Mouse (Mus musculus) myocyte (in vitro differentiated cells): Measurements from ENCODE around the gene Prex1. TPM values are rescaled to one million over a fixed set of nuclear protein-coding genes. Genes with fewer than 3 reads are reported as not detected.

Experiments used
- H3K27me3 ChIP-seq: one replicate; pipeline ENCODE4 v1.6.1; 2011; ENCODE audit not compliant: control insufficient read depth, insufficient read depth, insufficient read length
- H3K36me3 ChIP-seq: one replicate; pipeline ENCODE4 v1.6.1; 2011; ENCODE audit not compliant: control insufficient read depth, insufficient read depth
- H3K4me2 ChIP-seq: one replicate; pipeline ENCODE4 v1.6.1; 2011; ENCODE audit warnings: low read depth, control low read depth
- H3K4me3 ChIP-seq: one replicate; pipeline ENCODE4 v1.5.1; 2011; ENCODE audit warnings: mild to moderate bottlenecking, control low read depth, moderate library complexity
- H3K79me2 ChIP-seq: one replicate; pipeline ENCODE4 v1.6.1; 2011; ENCODE audit not compliant: control insufficient read depth, insufficient read depth
- H3ac ChIP-seq: one replicate; pipeline ENCODE4 v1.6.1; 2011; ENCODE audit not compliant: control insufficient read depth, insufficient read length
- CEBPB ChIP-seq: IDR thresholded peaks from 2 replicates; pipeline ENCODE4 v1.6.1; 2011; ENCODE audit warnings: mild to moderate bottlenecking, moderate library complexity; ENCODE audit not compliant: poor library complexity, insufficient read depth, severe bottlenecking
- E2F4 ChIP-seq: IDR thresholded peaks from one replicate; pipeline ENCODE4 v1.6.1; 2011; ENCODE audit warnings: mild to moderate bottlenecking, control low read depth, moderate library complexity; ENCODE audit not compliant: insufficient read depth
- MAX ChIP-seq: IDR thresholded peaks from one replicate; pipeline ENCODE4 v1.6.1; 2011; ENCODE audit warnings: low read depth, mild to moderate bottlenecking, control low read depth
- MYOD1 ChIP-seq, 3 experiments: IDR thresholded peaks; one replicate each; pipeline ENCODE4 v1.6.1; 2011; ENCODE audit warnings: control low read depth in 2 of 3, low read depth in 2 of 3, mild to moderate bottlenecking in 2 of 3, moderate library complexity in 1 of 3; ENCODE audit not compliant: insufficient read length in 2 of 3, control insufficient read depth in 1 of 3
- MYOG ChIP-seq, 3 experiments: IDR thresholded peaks; one replicate each; pipeline ENCODE4 v1.6.1; 2011; ENCODE audit warnings: control low read depth in 2 of 3, low read depth in 2 of 3, mild to moderate bottlenecking in 2 of 3; ENCODE audit not compliant: insufficient read length in 2 of 3, control insufficient read depth in 1 of 3, insufficient read depth in 1 of 3
- POLR2A ChIP-seq: IDR thresholded peaks from one replicate; pipeline ENCODE4 v1.6.1; 2011; ENCODE audit warnings: low read depth, mild to moderate bottlenecking, control low read depth, moderate library complexity; ENCODE audit not compliant: insufficient read length
- POLR2AphosphoS2 ChIP-seq: IDR thresholded peaks from one replicate; pipeline ENCODE4 v1.6.1; 2011; ENCODE audit warnings: low read depth, control low read depth; ENCODE audit not compliant: insufficient read length
- REST ChIP-seq: IDR thresholded peaks from one replicate; pipeline ENCODE4 v1.6.1; 2011; ENCODE audit warnings: mild to moderate bottlenecking, control low read depth, moderate library complexity; ENCODE audit not compliant: insufficient read depth, insufficient read length
- SRF ChIP-seq: IDR thresholded peaks from one replicate; pipeline ENCODE4 v1.6.1; 2011; ENCODE audit warnings: low read depth; ENCODE audit not compliant: control insufficient read depth, insufficient read length
- TCF12 ChIP-seq: IDR thresholded peaks from one replicate; pipeline ENCODE4 v1.6.1; 2011; ENCODE audit warnings: mild to moderate bottlenecking, control low read depth; ENCODE audit not compliant: poor library complexity, insufficient read depth, severe bottlenecking
- TCF3 ChIP-seq: IDR thresholded peaks from one replicate; pipeline ENCODE4 v1.6.1; 2011; ENCODE audit warnings: low read depth, control low read depth; ENCODE audit not compliant: insufficient read length
- USF1 ChIP-seq: IDR thresholded peaks from one replicate; pipeline ENCODE4 v1.6.1; 2011; ENCODE audit warnings: low read depth, mild to moderate bottlenecking, control low read depth, moderate library complexity
- polyA plus RNA-seq: library from polyadenylated mRNA; unstranded; fragments of >200 nt; fragmentation: generic; extraction: Trizol; gene quantifications from one replicate; pipeline ENCODE4 v1.2.1, GENCODE M21; 2012; ENCODE audit warnings: missing spikeins

Prex1 gene
- polyA plus RNA-seq, 1 experiment = 0.17 TPM

DNA sequence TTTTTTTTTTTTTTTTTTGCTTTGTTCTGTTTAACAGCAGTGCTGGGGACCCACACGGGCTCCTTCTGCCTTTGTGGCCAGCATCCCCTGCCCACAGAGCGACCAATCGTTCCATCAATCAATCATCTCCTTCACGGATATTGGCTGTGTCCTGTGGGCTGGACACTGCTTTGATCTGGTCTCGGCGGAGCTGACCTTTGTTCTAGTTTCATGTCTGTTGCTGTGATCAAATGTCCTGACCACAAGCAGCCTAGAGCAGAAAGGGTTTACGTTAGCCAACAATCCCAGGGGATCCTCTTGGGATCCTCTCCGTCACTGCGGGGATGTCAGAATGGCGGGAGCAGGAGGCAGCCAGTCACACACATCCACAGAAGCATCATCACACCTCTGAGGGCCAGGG, 154.1 kb downstream of the Prex1 start:
- Histone ChIP-seq H3K4me3 (no peak overlapping the region), H3K79me2 (no peaks in the 10 kb centered on the region), H3K36me3 (no peaks in the 10 kb centered on the region), H3ac (no peak overlapping the region), H3K27me3 (no peaks in the 10 kb centered on the region), H3K4me2 (no peak overlapping the region)
- TF ChIP-seq CEBPB (no peak), MYOD1 (IDR thresholded peaks at IDR 0.05; ENCODE audit: control insufficient read depth in 1 of 3, insufficient read length in 2 of 3, low read depth in 2 of 3) (no peak), E2F4 (no peak), POLR2A (no peak), MYOG (IDR thresholded peaks at IDR 0.05; ENCODE audit: control insufficient read depth in 1 of 3, insufficient read depth in 1 of 3, insufficient read length in 2 of 3, low read depth in 2 of 3) (no peak), TCF3 (no peak), REST (no peak)

DNA sequence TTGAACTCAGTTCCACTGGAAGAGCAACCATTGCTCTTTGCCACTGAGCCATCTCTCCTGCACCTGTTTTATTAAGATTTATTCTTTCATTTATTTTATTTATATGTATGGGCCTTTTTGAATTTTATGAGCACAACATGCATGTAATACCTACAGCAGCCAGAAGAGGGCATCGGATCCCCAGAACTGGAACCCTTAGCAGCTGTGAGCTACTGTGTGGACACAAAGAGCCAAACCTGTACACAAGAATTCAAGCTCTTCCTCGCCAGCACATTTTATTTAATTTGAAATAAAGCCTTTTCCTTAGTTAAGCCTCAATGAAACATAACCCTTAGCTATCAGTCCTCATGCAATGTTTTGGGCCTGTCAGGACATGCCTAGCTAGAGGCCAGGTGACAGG, 158.1 kb downstream of the Prex1 start:
- H3K4me2 ChIP-seq = no peak overlapping the region
- H3K27me3 ChIP-seq = peaks cover 7% of the 10 kb centered on the region
- H3ac ChIP-seq = no peak overlapping the region
- TF ChIP-seq REST = no peak
- no peak for TF ChIP-seq TCF3
- no peak for TF ChIP-seq USF1
- H3K36me3 ChIP-seq = no peaks in the 10 kb centered on the region
- no peaks in the 10 kb centered on the region for H3K79me2 ChIP-seq
- H3K4me3 ChIP-seq = no peak overlapping the region

DNA sequence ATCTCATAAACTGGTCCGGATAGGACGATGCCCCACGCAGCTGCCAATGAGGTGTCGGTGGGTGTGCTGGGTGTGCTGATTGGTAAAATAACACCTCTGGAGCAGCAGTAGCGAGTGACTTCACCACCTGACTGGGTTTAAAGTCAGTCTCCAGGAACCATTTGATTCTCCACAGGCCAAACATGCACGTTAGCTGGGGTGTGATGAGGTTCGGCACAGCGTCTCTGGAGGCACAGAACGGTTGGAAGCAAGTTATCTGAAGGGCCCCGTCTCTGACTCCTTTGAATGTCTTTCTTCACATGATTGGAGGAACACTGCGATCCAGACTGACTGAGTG, 159.5 kb downstream of the Prex1 start:
- Histone ChIP-seq H3K36me3 (no peaks in the 10 kb centered on the region), H3K27me3 (peaks cover 7% of the 10 kb centered on the region), H3K79me2 (no peaks in the 10 kb centered on the region), H3K4me2 (no peak overlapping the region), H3K4me3 (no peak overlapping the region), H3ac (no peak overlapping the region)
- TF ChIP-seq MYOG (IDR thresholded peaks at IDR 0.05; ENCODE audit: control insufficient read depth in 1 of 3, insufficient read depth in 1 of 3, insufficient read length in 2 of 3, low read depth in 2 of 3) (no peak), MYOD1 (IDR thresholded peaks at IDR 0.05; ENCODE audit: control insufficient read depth in 1 of 3, insufficient read length in 2 of 3, low read depth in 2 of 3) (no peak), REST (no peak)

DNA sequence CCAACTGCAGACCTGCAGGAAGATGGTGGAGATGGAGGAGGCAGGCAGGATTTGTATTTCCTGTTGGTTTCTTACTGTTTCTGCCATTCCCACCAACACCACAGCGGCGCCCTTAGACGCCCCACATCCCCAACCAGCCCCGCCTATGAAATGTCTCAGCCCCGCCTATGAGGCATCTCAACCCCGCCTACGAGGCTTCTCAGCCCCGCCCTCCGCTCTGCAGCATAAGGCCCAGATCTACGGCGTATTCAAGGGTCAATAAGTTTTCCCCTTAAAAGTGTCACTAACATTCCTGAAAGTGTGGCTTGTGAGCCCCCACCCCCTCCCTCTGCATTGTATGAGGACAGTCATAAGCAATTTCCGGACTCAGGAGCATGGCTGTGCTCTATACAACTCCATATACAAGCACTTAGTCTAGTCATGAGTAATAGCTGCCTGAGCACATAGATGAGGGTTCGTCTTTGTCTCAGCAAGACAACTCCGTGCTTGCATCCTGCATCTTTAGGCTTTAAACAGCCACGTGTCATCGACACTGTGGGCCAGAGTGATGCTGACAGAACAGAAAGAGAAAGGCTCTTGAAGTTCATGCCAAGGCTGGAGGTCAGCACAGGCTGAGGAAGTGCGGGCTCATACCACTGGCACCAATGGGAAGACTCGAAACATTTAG, 160.0 kb downstream of the Prex1 start:
- Histone ChIP-seq H3K36me3 (no peaks in the 10 kb centered on the region), H3K27me3 (peaks cover 7% of the 10 kb centered on the region), H3K4me3 (no peak overlapping the region), H3K79me2 (no peaks in the 10 kb centered on the region), H3ac (no peak overlapping the region), H3K4me2 (no peak overlapping the region)
- TF ChIP-seq E2F4 (no peak), POLR2AphosphoS2 (no peak), SRF (no peak), USF1 (no peak), CEBPB (no peak), POLR2A (no peak), TCF3 (no peak), MYOD1 (IDR thresholded peaks at IDR 0.05; ENCODE audit: control insufficient read depth in 1 of 3, insufficient read length in 2 of 3, low read depth in 2 of 3) (no peak), TCF12 (no peak), MYOG (IDR thresholded peaks at IDR 0.05; ENCODE audit: control insufficient read depth in 1 of 3, insufficient read depth in 1 of 3, insufficient read length in 2 of 3, low read depth in 2 of 3) (no peak), REST (no peak), MAX (no peak)

DNA sequence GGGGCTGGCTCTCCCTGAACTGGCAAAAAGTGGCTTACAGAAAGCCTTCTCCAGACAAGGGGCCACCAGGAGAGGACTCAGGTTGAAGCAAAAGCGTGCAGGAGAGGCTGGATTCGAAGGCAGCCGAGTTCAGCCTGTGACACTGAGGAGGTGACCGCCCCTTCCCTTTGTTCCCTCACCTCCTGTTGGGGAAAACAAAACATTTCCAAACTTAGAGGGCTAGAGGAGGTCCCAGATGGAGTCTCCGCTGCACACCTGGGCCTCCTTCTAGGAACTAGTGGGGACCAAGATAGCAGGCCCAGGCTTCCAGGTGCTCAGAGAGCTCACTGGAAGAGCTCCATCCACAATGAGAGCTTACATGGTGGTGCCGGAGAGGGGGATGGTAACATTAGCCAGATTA, 161.0 kb downstream of the Prex1 start:
- H3K4me2 ChIP-seq = no peak overlapping the region
- H3ac ChIP-seq = no peak overlapping the region
- TF ChIP-seq MYOG (IDR thresholded peaks at IDR 0.05; ENCODE audit: control insufficient read depth in 1 of 3, insufficient read depth in 1 of 3, insufficient read length in 2 of 3, low read depth in 2 of 3) (no peak), REST (no peak), MAX (no peak), USF1 (no peak), TCF12 (no peak), CEBPB (no peak), MYOD1 (IDR thresholded peaks at IDR 0.05; ENCODE audit: control insufficient read depth in 1 of 3, insufficient read length in 2 of 3, low read depth in 2 of 3) (no peak), TCF3 (no peak), E2F4 (no peak), SRF (no peak), POLR2A (no peak), POLR2AphosphoS2 (no peak)
- no peaks in the 10 kb centered on the region for H3K79me2 ChIP-seq
- peaks cover 7% of the 10 kb centered on the region for H3K27me3 ChIP-seq
- H3K36me3 ChIP-seq = no peaks in the 10 kb centered on the region
- no peak overlapping the region for H3K4me3 ChIP-seq
